Mouse (Mus musculus): ENCODE results near the gene Lrmda. TPM values are rescaled to one million over a fixed set of nuclear protein-coding genes. Genes with fewer than 3 reads are reported as not detected.

Gene Lrmda
- polyA plus RNA-seq, 1 experiment from 2014 or later: 0.80 TPM

- ATAC-seq: no peak
- WGBS: 95% methylated on average over 1 of the region's 1 CpGs
- Histone ChIP-seq H3K4me1 (ENCODE audit: control insufficient read depth, insufficient read depth, low read depth, low read length) (0 out of 2 replicates have a peak, but pooled peaks cover 2% of the 10 kb centered on the region), H3K4me2 (ENCODE audit: low read length) (no peak overlapping the region), H3K4me3 (ENCODE audit: low read length) (no peak overlapping the region), H3K36me3 (ENCODE audit: control insufficient read depth, insufficient read depth, low read length) (no peaks in the 10 kb centered on the region), H3K9me3 (ENCODE audit: control insufficient read depth, low read length) (no peaks in the 10 kb centered on the region), H3K27me3 (replicated peaks; ENCODE audit: control insufficient read depth, insufficient read depth, low read length) (peaks cover 2% of the 10 kb centered on the region; the same call in 1 of the 2 replicates), H3K27ac (ENCODE audit: low read depth, low read length) (no peak overlapping the region), H3K9ac (ENCODE audit: low read depth, low read length) (no peak overlapping the region)
Observed at GRCm38 (mm10) chr14:22210601-22211000, 191.1 kb downstream of the Lrmda start.

- no peaks in the 10 kb centered on the region for H3K36me3 ChIP-seq (ENCODE audit: control insufficient read depth, insufficient read depth, low read length)
- ATAC-seq: no peak
Observed at GRCm38 (mm10) chr14:22218183-22218582, 198.7 kb downstream of the Lrmda start.

DNA sequence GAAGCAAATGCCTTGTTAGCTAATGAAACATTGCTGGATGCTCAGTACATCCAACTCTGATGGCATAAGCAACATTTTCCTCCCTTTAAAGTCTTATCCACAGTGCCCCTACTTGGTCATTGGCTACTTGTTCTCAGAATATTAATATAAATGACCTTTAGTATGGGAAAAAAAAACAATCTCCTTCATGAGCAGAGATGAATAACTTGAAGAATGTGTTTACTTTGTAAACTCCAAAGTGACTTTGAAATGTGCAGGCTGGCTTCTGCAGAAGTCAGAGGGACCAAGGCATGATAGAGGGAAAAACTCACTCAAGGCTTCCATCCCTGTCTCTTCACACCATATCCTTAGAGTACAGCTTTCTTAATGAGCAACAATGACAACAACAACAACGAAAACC is 202.5 kb downstream of the Lrmda start:
- Histone ChIP-seq H3K4me3 (ENCODE audit: low read length) (no peak overlapping the region), H3K9ac (ENCODE audit: low read depth, low read length) (no peak overlapping the region)
- 83% methylated on average over 1 of the region's 1 CpGs for WGBS

More at GRCm38 (mm10) chr14:22218183-22218582, 198.7 kb downstream of the Lrmda start:
- 92% methylated on average over 4 of the region's 4 CpGs for WGBS
- Histone ChIP-seq H3K4me3 (ENCODE audit: low read length) (no peak overlapping the region), H3K9ac (ENCODE audit: low read depth, low read length) (no peak overlapping the region), H3K4me2 (ENCODE audit: low read length) (no peak overlapping the region), H3K27ac (ENCODE audit: low read depth, low read length) (no peak overlapping the region), H3K9me3 (ENCODE audit: control insufficient read depth, low read length) (no peaks in the 10 kb centered on the region), H3K4me1 (ENCODE audit: control insufficient read depth, insufficient read depth, low read depth, low read length) (0 out of 2 replicates have a peak, but pooled peaks cover 2% of the 10 kb centered on the region), H3K27me3 (replicated peaks; ENCODE audit: control insufficient read depth, insufficient read depth, low read length) (no peaks in the 10 kb centered on the region)

GRCm38 (mm10) chr14:22222574-22222973 is 203.1 kb downstream of the Lrmda start:
- Histone ChIP-seq H3K4me2 (ENCODE audit: low read length) (no peak overlapping the region), H3K9ac (ENCODE audit: low read depth, low read length) (no peak overlapping the region), H3K4me3 (ENCODE audit: low read length) (no peak overlapping the region), H3K27ac (ENCODE audit: low read depth, low read length) (no peak overlapping the region), H3K4me1 (ENCODE audit: control insufficient read depth, insufficient read depth, low read depth, low read length) (no peaks in the 10 kb centered on the region), H3K27me3 (replicated peaks; ENCODE audit: control insufficient read depth, insufficient read depth, low read length) (no peaks in the 10 kb centered on the region), H3K9me3 (ENCODE audit: control insufficient read depth, low read length) (no peaks in the 10 kb centered on the region), H3K36me3 (ENCODE audit: control insufficient read depth, insufficient read depth, low read length) (no peaks in the 10 kb centered on the region)
- WGBS: 79% methylated on average over 3 of the region's 3 CpGs
- ATAC-seq: no peak

More for the DNA sequence above, 202.5 kb downstream of the Lrmda start:
- H3K27ac ChIP-seq (ENCODE audit: low read depth, low read length): no peak overlapping the region
- H3K9me3 ChIP-seq (ENCODE audit: control insufficient read depth, low read length): no peaks in the 10 kb centered on the region
- no peaks in the 10 kb centered on the region for H3K36me3 ChIP-seq (ENCODE audit: control insufficient read depth, insufficient read depth, low read length)
- no peaks in the 10 kb centered on the region for H3K27me3 ChIP-seq (replicated peaks; ENCODE audit: control insufficient read depth, insufficient read depth, low read length)
- H3K4me1 ChIP-seq (ENCODE audit: control insufficient read depth, insufficient read depth, low read depth, low read length): no peaks in the 10 kb centered on the region
- no peak for ATAC-seq
- no peak overlapping the region for H3K4me2 ChIP-seq (ENCODE audit: low read length)

- Histone ChIP-seq H3K36me3 (ENCODE audit: control insufficient read depth, insufficient read depth, low read length) (no peaks in the 10 kb centered on the region), H3K9me3 (ENCODE audit: control insufficient read depth, low read length) (no peaks in the 10 kb centered on the region), H3K27me3 (replicated peaks; ENCODE audit: control insufficient read depth, insufficient read depth, low read length) (no peaks in the 10 kb centered on the region), H3K4me3 (ENCODE audit: low read length) (no peak overlapping the region), H3K4me1 (ENCODE audit: control insufficient read depth, insufficient read depth, low read depth, low read length) (no peaks in the 10 kb centered on the region), H3K4me2 (ENCODE audit: low read length) (no peak overlapping the region), H3K27ac (ENCODE audit: low read depth, low read length) (no peak overlapping the region), H3K9ac (ENCODE audit: low read depth, low read length) (no peak overlapping the region)
- ATAC-seq: no peak
- WGBS: 95% methylated on average over 2 of the region's 2 CpGs
Observed at GRCm38 (mm10) chr14:22226205-22226604, 206.7 kb downstream of the Lrmda start.

- no peaks in the 10 kb centered on the region for H3K27me3 ChIP-seq (replicated peaks; ENCODE audit: control insufficient read depth, insufficient read depth, low read length)
- no peak for ATAC-seq
- no peak overlapping the region for H3K9ac ChIP-seq (ENCODE audit: low read depth, low read length)
- H3K27ac ChIP-seq (ENCODE audit: low read depth, low read length): no peak overlapping the region
- no peaks in the 10 kb centered on the region for H3K36me3 ChIP-seq (ENCODE audit: control insufficient read depth, insufficient read depth, low read length)
- H3K4me2 ChIP-seq (ENCODE audit: low read length): no peak overlapping the region
- H3K9me3 ChIP-seq (ENCODE audit: control insufficient read depth, low read length): no peaks in the 10 kb centered on the region
- no peaks in the 10 kb centered on the region for H3K4me1 ChIP-seq (ENCODE audit: control insufficient read depth, insufficient read depth, low read depth, low read length)
- WGBS: 83% methylated on average over 7 of the region's 7 CpGs
- no peak overlapping the region for H3K4me3 ChIP-seq (ENCODE audit: low read length)
Observed at GRCm38 (mm10) chr14:22228253-22228968, 208.9 kb downstream of the Lrmda start.

GRCm38 (mm10) chr14:22240315-22240714 is 220.8 kb downstream of the Lrmda start:
- whole genome bisulfite sequencing: 44% methylated on average over 3 of the region's 3 CpGs

GRCm38 (mm10) chr14:22255458-22255857 is 235.9 kb downstream of the Lrmda start:
- Histone ChIP-seq H3K36me3 (ENCODE audit: control insufficient read depth, insufficient read depth, low read length) (no peaks in the 10 kb centered on the region), H3K4me2 (ENCODE audit: low read length) (no peak overlapping the region), H3K4me3 (ENCODE audit: low read length) (no peak overlapping the region), H3K9me3 (ENCODE audit: control insufficient read depth, low read length) (no peaks in the 10 kb centered on the region), H3K27ac (ENCODE audit: low read depth, low read length) (no peak overlapping the region), H3K9ac (ENCODE audit: low read depth, low read length) (no peak overlapping the region), H3K27me3 (replicated peaks; ENCODE audit: control insufficient read depth, insufficient read depth, low read length) (no peaks in the 10 kb centered on the region), H3K4me1 (ENCODE audit: control insufficient read depth, insufficient read depth, low read depth, low read length) (peaks cover 11% of the 10 kb centered on the region)
- peak; percentile 78 for ATAC-seq
- 61% methylated on average over 12 of the region's 12 CpGs for WGBS

More at GRCm38 (mm10) chr14:22240315-22240714, 220.8 kb downstream of the Lrmda start:
- peak; percentile 50; the same call in 1 of the 2 replicates for ATAC-seq
- Histone ChIP-seq H3K9ac (ENCODE audit: low read depth, low read length) (no peak overlapping the region), H3K4me2 (ENCODE audit: low read length) (no peak overlapping the region), H3K9me3 (ENCODE audit: control insufficient read depth, low read length) (no peaks in the 10 kb centered on the region), H3K27me3 (replicated peaks; ENCODE audit: control insufficient read depth, insufficient read depth, low read length) (no peaks in the 10 kb centered on the region), H3K27ac (ENCODE audit: low read depth, low read length) (no peak overlapping the region), H3K4me3 (ENCODE audit: low read length) (no peak overlapping the region), H3K36me3 (ENCODE audit: control insufficient read depth, insufficient read depth, low read length) (no peaks in the 10 kb centered on the region), H3K4me1 (ENCODE audit: control insufficient read depth, insufficient read depth, low read depth, low read length) (no peaks in the 10 kb centered on the region)

- H3K9me3 ChIP-seq (ENCODE audit: control insufficient read depth, low read length): no peaks in the 10 kb centered on the region
- H3K4me3 ChIP-seq (ENCODE audit: low read length): no peak overlapping the region
- H3K36me3 ChIP-seq (ENCODE audit: control insufficient read depth, insufficient read depth, low read length): no peaks in the 10 kb centered on the region
- H3K4me2 ChIP-seq (ENCODE audit: low read length): no peak overlapping the region
- no peak for ATAC-seq
- no peak overlapping the region for H3K27ac ChIP-seq (ENCODE audit: low read depth, low read length)
- no peaks in the 10 kb centered on the region for H3K27me3 ChIP-seq (replicated peaks; ENCODE audit: control insufficient read depth, insufficient read depth, low read length)
- 85% methylated on average over 12 of the region's 12 CpGs for WGBS
- peaks cover 11% of the 10 kb centered on the region for H3K4me1 ChIP-seq (ENCODE audit: control insufficient read depth, insufficient read depth, low read depth, low read length)
- no peak overlapping the region for H3K9ac ChIP-seq (ENCODE audit: low read depth, low read length)
Observed at GRCm38 (mm10) chr14:22256274-22256673, 236.8 kb downstream of the Lrmda start.
